In the genomic region with DNA sequence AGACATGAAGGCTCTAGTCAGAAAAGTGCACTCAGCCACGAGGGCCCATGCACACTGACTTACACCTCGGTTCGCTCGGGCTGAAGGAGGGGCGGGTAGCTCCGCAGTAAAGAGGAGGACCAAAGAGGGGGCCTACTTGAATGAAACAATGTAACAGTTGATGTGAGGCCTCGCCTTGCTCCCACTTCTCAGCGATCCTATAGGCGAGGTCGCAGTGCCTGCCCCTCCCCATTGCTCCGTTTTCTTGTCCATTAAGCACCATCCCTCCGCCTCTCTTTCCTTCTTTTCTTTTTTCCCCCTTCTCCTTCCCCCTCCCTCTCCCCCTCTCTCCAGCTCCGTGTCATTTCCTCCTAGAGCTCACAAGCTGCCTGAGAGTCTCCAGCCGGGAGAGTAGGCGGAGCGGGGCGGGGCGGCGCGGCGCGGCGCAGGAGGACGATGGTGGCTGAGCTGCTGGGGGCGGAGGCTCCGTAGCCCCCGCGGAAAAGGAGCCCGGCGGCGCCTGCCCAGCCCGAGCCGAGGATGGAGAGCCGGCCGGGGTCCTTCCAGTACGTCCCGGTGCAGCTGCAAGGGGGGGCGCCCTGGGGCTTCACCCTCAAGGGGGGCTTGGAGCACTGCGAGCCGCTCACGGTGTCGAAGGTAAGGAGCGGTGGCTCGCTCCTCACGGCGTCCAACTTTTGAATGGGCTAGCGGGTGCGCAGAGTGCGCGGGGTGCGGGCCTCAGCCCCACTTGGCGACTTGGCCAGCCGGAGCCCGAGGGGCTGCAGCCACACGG, we compare ENCODE assay signal across 8 mouse cellular contexts. TPM values are rescaled to one million over a fixed set of nuclear protein-coding genes. Genes with fewer than 3 reads are reported as not detected.
A peak's percentile ranks its signal among the peaks of the same experiment; 100 is the strongest.
DNase-seq lines count a peak whose midpoint lies in the region; ATAC-seq and TF ChIP-seq lines count a peak whose summit lies in the region.

A gene (plus strand): TSS at position 229 of the 772 bp plus-strand sequence.

- H3K27me3 ChIP-seq in E14TG2a.4 (ENCODE audit: insufficient read depth, low read length): peaks cover 3% of the 10 kb centered on the region; the same call in 1 of the 2 replicates
- H3K27me3 ChIP-seq in forebrain, embryonic 12.5 days: no peaks in the 10 kb centered on the region
- H3K27me3 ChIP-seq in heart, embryonic 16.5 days (ENCODE audit: control insufficient read depth, insufficient read depth, low read length): no peaks in the 10 kb centered on the region
- H3K27me3 ChIP-seq in liver, embryonic 13.5 days: peaks cover 21% of the 10 kb centered on the region
- H3K27me3 ChIP-seq in neural tube, embryonic 12.5 days (replicated peaks): no peaks in the 10 kb centered on the region

- peak; percentile 97 for ATAC-seq in forebrain, embryonic 12.5 days (ENCODE audit: low FRiP score)
- ATAC-seq in heart, embryonic 16.5 days (replicated peaks; ENCODE audit: extremely low read depth, insufficient read depth, low FRiP score): peak; percentile 96
- peak; percentile 74 for ATAC-seq in liver, embryonic 13.5 days (ENCODE audit: low read depth)
- peak; percentile 95 for ATAC-seq in neural tube, embryonic 12.5 days (ENCODE audit: low FRiP score, low read depth)

- peaks cover 15% of the 10 kb centered on the region for H3K4me1 ChIP-seq in E14TG2a.4 (replicated peaks; ENCODE audit: low read depth, low read length)
- peaks cover 10% of the 10 kb centered on the region for H3K4me1 ChIP-seq in forebrain, embryonic 12.5 days
- no peaks in the 10 kb centered on the region for H3K4me1 ChIP-seq in heart, embryonic 16.5 days (ENCODE audit: control insufficient read depth, insufficient read depth, low read length)
- no peaks in the 10 kb centered on the region for H3K4me1 ChIP-seq in liver, embryonic 13.5 days (replicated peaks)
- H3K4me1 ChIP-seq in neural tube, embryonic 12.5 days: no peaks in the 10 kb centered on the region

- H3K4me3 ChIP-seq in E14TG2a.4 (replicated peaks; ENCODE audit: low read length): peak within 1 kb of the TSS; percentile 82
- H3K4me3 ChIP-seq in forebrain, embryonic 12.5 days (replicated peaks): peak within 1 kb of the TSS; percentile 62
- H3K4me3 ChIP-seq in heart, embryonic 16.5 days (ENCODE audit: low read length): peak within 1 kb of the TSS; percentile 67
- H3K4me3 ChIP-seq in liver, embryonic 13.5 days (replicated peaks): peak within 1 kb of the TSS; percentile 53
- peak within 1 kb of the TSS; percentile 60 for H3K4me3 ChIP-seq in neural tube, embryonic 12.5 days

- H3K9ac ChIP-seq in forebrain, embryonic 12.5 days: peak within 1 kb of the TSS; percentile 59
- peak within 1 kb of the TSS; percentile 77 for H3K9ac ChIP-seq in heart, embryonic 16.5 days (ENCODE audit: low read length)
- H3K9ac ChIP-seq in liver, embryonic 13.5 days: peak within 1 kb of the TSS; percentile 36; the same call in 1 of the 2 replicates
- H3K9ac ChIP-seq in neural tube, embryonic 12.5 days: peak within 1 kb of the TSS; percentile 63

- 18% methylated on average over 37 of the region's 55 CpGs for WGBS in forebrain, embryonic 12.5 days
- WGBS in heart, embryonic 16.5 days: 6% methylated on average over 53 of the region's 55 CpGs
- 7% methylated on average over 49 of the region's 55 CpGs for WGBS in liver, embryonic 13.5 days (ENCODE audit: insufficient replicate concordance)
- WGBS in neural tube, embryonic 12.5 days: 14% methylated on average over 55 of the region's 55 CpGs

- H3K9me3 ChIP-seq in E14TG2a.4 (ENCODE audit: low read length): no peaks in the 10 kb centered on the region
- H3K9me3 ChIP-seq in forebrain, embryonic 12.5 days: no peaks in the 10 kb centered on the region
- no peaks in the 10 kb centered on the region for H3K9me3 ChIP-seq in heart, embryonic 16.5 days (replicated peaks; ENCODE audit: control insufficient read depth, low read length)
- no peaks in the 10 kb centered on the region for H3K9me3 ChIP-seq in liver, embryonic 13.5 days (replicated peaks)
- no peaks in the 10 kb centered on the region for H3K9me3 ChIP-seq in neural tube, embryonic 12.5 days

- no peak for TF ChIP-seq CTCF in E14TG2a.4 (conservative IDR thresholded peaks at IDR 0.05; ENCODE audit: low read length)

- H3K4me2 ChIP-seq in forebrain, embryonic 12.5 days: peak within 1 kb of the TSS; percentile 57
- peak within 1 kb of the TSS; percentile 68 for H3K4me2 ChIP-seq in heart, embryonic 16.5 days (ENCODE audit: low read depth, low read length)
- peak within 1 kb of the TSS; percentile 70 for H3K4me2 ChIP-seq in liver, embryonic 13.5 days
- peak within 1 kb of the TSS; percentile 62 for H3K4me2 ChIP-seq in neural tube, embryonic 12.5 days (replicated peaks)

- peak; percentile 1 for DNase-seq in c-Kit-positive CD71-positive TER-119-negative erythroid progenitor cells, embryonic 14.5 days (ENCODE audit: low read depth)
- peak; percentile 89 for DNase-seq in kidney, postnatal 14 days
- peak; percentile 10 for DNase-seq in liver, embryonic 13.5 days
- peak; percentile 25 for DNase-seq in thymus, postnatal 4 days

- H3K27ac ChIP-seq in forebrain, embryonic 12.5 days: peak within 1 kb of the TSS; percentile 75
- H3K27ac ChIP-seq in heart, embryonic 16.5 days (ENCODE audit: low read length): peak within 1 kb of the TSS; percentile 82
- no peak within 1 kb of the TSS for H3K27ac ChIP-seq in liver, embryonic 13.5 days
- peak within 1 kb of the TSS; percentile 57 for H3K27ac ChIP-seq in neural tube, embryonic 12.5 days

- H3K36me3 ChIP-seq in E14TG2a.4 (ENCODE audit: insufficient read depth, low read length): no peaks in the 10 kb centered on the region
- H3K36me3 ChIP-seq in forebrain, embryonic 12.5 days (replicated peaks): no peaks in the 10 kb centered on the region
- no peaks in the 10 kb centered on the region for H3K36me3 ChIP-seq in heart, embryonic 16.5 days (ENCODE audit: control insufficient read depth, insufficient read depth)
- H3K36me3 ChIP-seq in liver, embryonic 13.5 days: no peaks in the 10 kb centered on the region
- H3K36me3 ChIP-seq in neural tube, embryonic 12.5 days: no peaks in the 10 kb centered on the region

RNA-seq across cellular contexts. Expression of the gene that starts here (rescaled TPM):
- 3.6 and 4.2 TPM in 2 replicates for polyA plus RNA-seq in forebrain, embryonic 12.5 days (2016; fragmentation: Nextera tagmentation; extraction: Ambion mirVana)
- polyA plus RNA-seq in heart, embryonic 16.5 days (2015; fragmentation: Nextera tagmentation; extraction: Ambion mirVana): 2.7 and 3.3 TPM in 2 replicates
- polyA plus RNA-seq in liver, embryonic 13.5 days (2015; fragmentation: Nextera tagmentation; extraction: Ambion mirVana): 0.25 and 0.41 TPM in 2 replicates
- 3.4 and 3.5 TPM in 2 replicates for polyA plus RNA-seq in neural tube, embryonic 12.5 days (2016; fragmentation: Nextera tagmentation; extraction: Ambion mirVana)

Comparison
In these comparisons a context has a peak if more than half of its experiments do, and no peak if none do; other contexts are left out.
1. Peak in DNase-seq, ATAC-seq, H3K4me3 ChIP-seq, H3K9ac ChIP-seq and H3K4me2 ChIP-seq in liver, embryonic 13.5 days; RNA of the gene not detected or under 1 TPM.
2. DNase-seq: peak in every context shown above with its lines; median percentile 89 in kidney, postnatal 14 days; 25 in thymus, postnatal 4 days; 10 in liver, embryonic 13.5 days; 1 in c-Kit-positive CD71-positive TER-119-negative erythroid progenitor cells, embryonic 14.5 days.